Mouse (Mus musculus): ENCODE data around the gene Dusp13. TPM values are rescaled to one million over a fixed set of nuclear protein-coding genes. Genes with fewer than 3 reads are reported as not detected.
A peak's percentile ranks its signal among the peaks of the same experiment; 100 is the strongest.

The Dusp13 gene
- polyA plus RNA-seq, 1 experiment from 2014 or later, result not detected

GRCm38 (mm10) chr14:21750008-21750880 lies 737 bp downstream of the Dusp13 start, which contains the start of gene Samd8:
Gene Samd8, plus strand, starts transcription at chr14:21750531.
- Histone ChIP-seq H3K9me3 (ENCODE audit: low read length) (no peaks in the 10 kb centered on the region), H3K4me3 (ENCODE audit: low read depth, low read length) (peak within 1 kb of the TSS; percentile 99), H3K27me3 (ENCODE audit: insufficient read depth, low read length) (no peaks in the 10 kb centered on the region), H3K4me1 (ENCODE audit: insufficient read depth) (peaks cover 21% of the 10 kb centered on the region), H3K9ac (replicated peaks) (peak within 1 kb of the TSS; percentile 94), H3K27ac (ENCODE audit: low read depth) (peak within 1 kb of the TSS; percentile 90), H3K4me2 (ENCODE audit: low read depth, low read length) (peak within 1 kb of the TSS; percentile 92), H3K36me3 (replicated peaks; ENCODE audit: insufficient read depth, low read length) (no peaks in the 10 kb centered on the region)
- WGBS (ENCODE audit: insufficient replicate concordance), result 6% methylated on average over 52 of the region's 52 CpGs
- no peak for TF ChIP-seq CTCF (IDR thresholded peaks at IDR 0.05; ENCODE audit: low read depth)
- TF ChIP-seq EP300 (IDR thresholded peaks at IDR 0.05; ENCODE audit: low read depth), result no peak
- ATAC-seq, result peak; percentile 85
- peak; percentile 92 for DNase-seq

- DNase-seq (peak; percentile 36), ATAC-seq (no peak)
- Histone ChIP-seq H3K27me3 (ENCODE audit: insufficient read depth, low read length) (no peaks in the 10 kb centered on the region), H3K36me3 (replicated peaks; ENCODE audit: insufficient read depth, low read length) (no peaks in the 10 kb centered on the region), H3K4me3 (ENCODE audit: low read depth, low read length) (no peak overlapping the region), H3K4me1 (ENCODE audit: insufficient read depth) (peaks cover 15% of the 10 kb centered on the region), H3K27ac (ENCODE audit: low read depth) (no peak overlapping the region), H3K9ac (replicated peaks) (no peak overlapping the region), H3K4me2 (ENCODE audit: low read depth, low read length) (no peak overlapping the region), H3K9me3 (ENCODE audit: low read length) (no peaks in the 10 kb centered on the region)
- 39% methylated on average over 15 of the region's 15 CpGs for WGBS (ENCODE audit: insufficient replicate concordance)
- peak; percentile 60 for TF ChIP-seq CTCF (IDR thresholded peaks at IDR 0.05; ENCODE audit: low read depth)
- TF ChIP-seq EP300 (IDR thresholded peaks at IDR 0.05; ENCODE audit: low read depth), result no peak
These were observed 2.7 kb downstream of the Dusp13 start for GRCm38 (mm10) chr14:21748142-21748870.

GRCm38 (mm10) chr14:21747436-21748141 lies 3.4 kb downstream of the Dusp13 start:
- H3K9me3 ChIP-seq (ENCODE audit: low read length), result no peaks in the 10 kb centered on the region
- no peak for DNase-seq
- H3K4me2 ChIP-seq (ENCODE audit: low read depth, low read length), result no peak overlapping the region
- H3K9ac ChIP-seq (replicated peaks), result no peak overlapping the region
- no peak for ATAC-seq
- no peaks in the 10 kb centered on the region for H3K36me3 ChIP-seq (replicated peaks; ENCODE audit: insufficient read depth, low read length)
- no peak overlapping the region for H3K4me3 ChIP-seq (ENCODE audit: low read depth, low read length)
- H3K4me1 ChIP-seq (ENCODE audit: insufficient read depth), result peaks cover 10% of the 10 kb centered on the region
- WGBS (ENCODE audit: insufficient replicate concordance), result 59% methylated on average over 14 of the region's 14 CpGs
- H3K27ac ChIP-seq (ENCODE audit: low read depth), result no peak overlapping the region
- H3K27me3 ChIP-seq (ENCODE audit: insufficient read depth, low read length), result no peaks in the 10 kb centered on the region
- TF ChIP-seq EP300 (IDR thresholded peaks at IDR 0.05; ENCODE audit: low read depth) (no peak), CTCF (IDR thresholded peaks at IDR 0.05; ENCODE audit: low read depth) (no peak)

- H3K9me3 ChIP-seq (ENCODE audit: low read length), result no peaks in the 10 kb centered on the region
- no peaks in the 10 kb centered on the region for H3K27me3 ChIP-seq (ENCODE audit: insufficient read depth, low read length)
- TF ChIP-seq EP300 (IDR thresholded peaks at IDR 0.05; ENCODE audit: low read depth), result no peak
- TF ChIP-seq CTCF (IDR thresholded peaks at IDR 0.05; ENCODE audit: low read depth), result no peak
- no peak overlapping the region for H3K4me2 ChIP-seq (ENCODE audit: low read depth, low read length)
- DNase-seq (no peak), ATAC-seq (no peak)
- no peak overlapping the region for H3K27ac ChIP-seq (ENCODE audit: low read depth)
- no peak overlapping the region for H3K9ac ChIP-seq (replicated peaks)
- H3K4me1 ChIP-seq (ENCODE audit: insufficient read depth), result peaks cover 4% of the 10 kb centered on the region
- no peaks in the 10 kb centered on the region for H3K36me3 ChIP-seq (replicated peaks; ENCODE audit: insufficient read depth, low read length)
- H3K4me3 ChIP-seq (ENCODE audit: low read depth, low read length), result no peak overlapping the region
- 82% methylated on average over 2 of the region's 2 CpGs for WGBS (ENCODE audit: insufficient replicate concordance)
These were observed 4.1 kb downstream of the Dusp13 start for GRCm38 (mm10) chr14:21746846-21747245.

GRCm38 (mm10) chr14:21746251-21746650 lies 4.7 kb downstream of the Dusp13 start:
- Histone ChIP-seq H3K27ac (ENCODE audit: low read depth) (no peak overlapping the region), H3K4me1 (ENCODE audit: insufficient read depth) (no peaks in the 10 kb centered on the region), H3K27me3 (ENCODE audit: insufficient read depth, low read length) (no peaks in the 10 kb centered on the region), H3K9ac (replicated peaks) (no peak overlapping the region), H3K4me2 (ENCODE audit: low read depth, low read length) (no peak overlapping the region), H3K4me3 (ENCODE audit: low read depth, low read length) (no peak overlapping the region), H3K36me3 (replicated peaks; ENCODE audit: insufficient read depth, low read length) (no peaks in the 10 kb centered on the region), H3K9me3 (ENCODE audit: low read length) (no peaks in the 10 kb centered on the region)
- WGBS (ENCODE audit: insufficient replicate concordance), result 79% methylated on average over 8 of the region's 8 CpGs
- ATAC-seq, result no peak
- DNase-seq, result no peak
- TF ChIP-seq EP300 (IDR thresholded peaks at IDR 0.05; ENCODE audit: low read depth) (no peak), CTCF (IDR thresholded peaks at IDR 0.05; ENCODE audit: low read depth) (no peak)

GRCm38 (mm10) chr14:21745149-21745548 lies 5.8 kb downstream of the Dusp13 start:
- ATAC-seq (peak; percentile 32; the same call in 1 of the 2 replicates), DNase-seq (no peak)
- no peaks in the 10 kb centered on the region for H3K9me3 ChIP-seq (ENCODE audit: low read length)
- TF ChIP-seq EP300 (IDR thresholded peaks at IDR 0.05; ENCODE audit: low read depth) (no peak), CTCF (IDR thresholded peaks at IDR 0.05; ENCODE audit: low read depth) (no peak)
- H3K4me2 ChIP-seq (ENCODE audit: low read depth, low read length), result no peak overlapping the region
- no peak overlapping the region for H3K4me3 ChIP-seq (ENCODE audit: low read depth, low read length)
- H3K4me1 ChIP-seq (ENCODE audit: insufficient read depth), result no peaks in the 10 kb centered on the region
- H3K27ac ChIP-seq (ENCODE audit: low read depth), result no peak overlapping the region
- no peaks in the 10 kb centered on the region for H3K27me3 ChIP-seq (ENCODE audit: insufficient read depth, low read length)
- no peaks in the 10 kb centered on the region for H3K36me3 ChIP-seq (replicated peaks; ENCODE audit: insufficient read depth, low read length)
- no peak overlapping the region for H3K9ac ChIP-seq (replicated peaks)
- 52% methylated on average over 5 of the region's 5 CpGs for WGBS (ENCODE audit: insufficient replicate concordance)

All from liver, postnatal 0 days (tissue).